Mouse (Mus musculus): ENCODE data around the gene Gm4307. TPM values are rescaled to one million over a fixed set of nuclear protein-coding genes. Genes with fewer than 3 reads are reported as not detected.

The Gm4307 gene
- polyA plus RNA-seq (2014; fragmentation: Illumina TruSeq; extraction: RNeasy Lipid Tissue Mini Kit (QIAGEN cat#74804); ENCODE audit: low replicate concordance): not detected

DNA sequence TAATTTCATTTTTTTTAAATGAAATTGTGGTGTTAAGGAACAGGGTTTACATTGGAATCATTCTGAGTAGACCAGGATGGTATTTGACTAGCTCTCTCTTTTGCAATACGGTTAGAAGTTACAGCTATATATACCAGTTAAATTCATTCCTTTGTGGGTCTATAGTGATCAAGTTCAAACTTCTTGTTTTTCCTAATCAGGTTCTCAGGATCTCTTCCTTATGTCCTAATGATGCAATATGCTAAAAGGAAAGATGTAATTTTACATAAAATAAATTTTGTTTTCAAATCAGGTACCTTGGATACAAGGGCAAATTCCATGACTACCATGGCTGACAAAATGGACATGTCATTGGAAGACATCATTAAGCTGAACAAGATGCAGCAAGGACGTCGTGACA lies at the start of gene Gm4307:
Gm4307 (plus strand) TSS at position 301 of the 400 bp plus-strand sequence.

GRCm38 (mm10) chr10:100335376-100335775 lies 25.8 kb upstream of the Gm4307 start, which contains the start of gene Gm4301:
Gm4301 (plus strand) TSS chr10:100335676.

GRCm38 (mm10) chr10:100340536-100340935 lies 20.6 kb upstream of the Gm4307 start, which contains the start of gene Gm4302:
Gm4302 (plus strand) TSS chr10:100340836.

GRCm38 (mm10) chr10:100345672-100346071 lies 15.5 kb upstream of the Gm4307 start, which contains the start of gene Gm4303:
Gm4303 (plus strand) TSS chr10:100345972.

DNA sequence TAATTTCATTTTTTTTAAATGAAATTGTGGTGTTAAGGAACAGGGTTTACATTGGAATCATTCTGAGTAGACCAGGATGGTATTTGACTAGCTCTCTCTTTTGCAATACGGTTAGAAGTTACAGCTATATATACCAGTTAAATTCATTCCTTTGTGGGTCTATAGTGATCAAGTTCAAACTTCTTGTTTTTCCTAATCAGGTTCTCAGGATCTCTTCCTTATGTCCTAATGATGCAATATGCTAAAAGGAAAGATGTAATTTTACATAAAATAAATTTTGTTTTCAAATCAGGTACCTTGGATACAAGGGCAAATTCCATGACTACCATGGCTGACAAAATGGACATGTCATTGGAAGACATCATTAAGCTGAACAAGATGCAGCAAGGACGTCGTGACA lies 10.3 kb upstream of the Gm4307 start, which contains the start of gene Gm4305:
Gm4305 (plus strand) TSS at position 301 of the 400 bp plus-strand sequence.

GRCm38 (mm10) chr10:100382460-100382859 lies 21.3 kb downstream of the Gm4307 start, which contains the start of gene Gm4312:
Gm4312 (minus strand) TSS chr10:100382560.

Other genes with a start within 250 kb of the Gm4307 start
- not detected for gene Gm4301, start 25.7 kb upstream of the Gm4307 start, polyA plus RNA-seq (2014; fragmentation: Illumina TruSeq; extraction: RNeasy Lipid Tissue Mini Kit (QIAGEN cat#74804); ENCODE audit: low replicate concordance)
- gene Gm4302, start 20.5 kb upstream of the Gm4307 start, polyA plus RNA-seq (2014; fragmentation: Illumina TruSeq; extraction: RNeasy Lipid Tissue Mini Kit (QIAGEN cat#74804); ENCODE audit: low replicate concordance): not detected
- not detected for gene Gm4303, start 15.4 kb upstream of the Gm4307 start, polyA plus RNA-seq (2014; fragmentation: Illumina TruSeq; extraction: RNeasy Lipid Tissue Mini Kit (QIAGEN cat#74804); ENCODE audit: low replicate concordance)
- gene Gm4305, start 10.2 kb upstream of the Gm4307 start, polyA plus RNA-seq (2014; fragmentation: Illumina TruSeq; extraction: RNeasy Lipid Tissue Mini Kit (QIAGEN cat#74804); ENCODE audit: low replicate concordance): not detected
- gene Gm4312, start 21.2 kb downstream of the Gm4307 start, polyA plus RNA-seq (2014; fragmentation: Illumina TruSeq; extraction: RNeasy Lipid Tissue Mini Kit (QIAGEN cat#74804); ENCODE audit: low replicate concordance): not detected
- gene Tmtc3, start 126.0 kb downstream of the Gm4307 start, polyA plus RNA-seq (2014; fragmentation: Illumina TruSeq; extraction: RNeasy Lipid Tissue Mini Kit (QIAGEN cat#74804); ENCODE audit: low replicate concordance): 36.2 TPM
- 15.4 TPM for gene Cep290, start 126.2 kb downstream of the Gm4307 start, polyA plus RNA-seq (2014; fragmentation: Illumina TruSeq; extraction: RNeasy Lipid Tissue Mini Kit (QIAGEN cat#74804); ENCODE audit: low replicate concordance)
- 12.0 TPM for gene 4930430F08Rik, start 229.1 kb downstream of the Gm4307 start, polyA plus RNA-seq (2014; fragmentation: Illumina TruSeq; extraction: RNeasy Lipid Tissue Mini Kit (QIAGEN cat#74804); ENCODE audit: low replicate concordance)
- not detected for gene 1700017N19Rik, start 229.1 kb downstream of the Gm4307 start, polyA plus RNA-seq (2014; fragmentation: Illumina TruSeq; extraction: RNeasy Lipid Tissue Mini Kit (QIAGEN cat#74804); ENCODE audit: low replicate concordance)

Data from small intestine, adult 10 weeks (tissue).